Mouse (Mus musculus): ENCODE results near the gene Slc17a9.

DNA sequence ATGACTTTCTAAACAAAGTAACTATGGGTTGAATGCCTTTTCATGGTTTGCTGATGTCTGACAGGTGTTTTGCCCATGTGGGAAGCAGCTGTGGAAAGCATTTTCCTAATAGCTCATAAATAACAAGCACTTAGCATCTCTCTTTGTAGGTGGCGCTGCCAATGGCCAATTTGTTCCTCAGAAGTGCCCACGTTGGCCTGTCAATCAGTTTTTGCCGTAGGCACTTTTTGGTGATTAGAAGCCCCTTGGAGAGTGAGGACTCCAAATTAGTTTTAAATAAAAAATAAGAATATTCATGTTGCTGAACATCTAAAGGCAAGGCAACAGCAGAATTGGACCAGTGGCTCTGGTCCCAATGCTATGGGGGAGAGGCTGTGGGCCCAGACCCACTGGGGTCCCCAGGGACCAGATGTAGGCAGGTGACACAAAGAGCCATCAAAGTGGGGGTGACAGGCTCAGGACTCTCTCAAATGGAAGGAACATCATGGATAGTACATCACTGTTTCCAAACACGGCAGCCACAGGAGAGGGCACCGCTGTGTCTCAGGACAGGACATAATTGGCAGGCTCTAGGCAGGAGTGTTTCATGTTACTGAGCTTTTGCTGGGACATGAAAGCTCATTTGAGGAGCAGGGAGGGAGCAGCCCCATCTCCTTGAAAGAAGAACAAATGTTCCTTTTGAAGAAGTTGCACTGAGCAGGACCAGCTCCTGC is 30.1 kb downstream of the Slc17a9 start:
- TF ChIP-seq CTCF (conservative IDR thresholded peaks at IDR 0.05; ENCODE audit: low read length) (no peak), POU5F1 (IDR thresholded peaks at IDR 0.05; ENCODE audit: borderline replicate concordance, low read length) (no peak), NANOG (IDR thresholded peaks at IDR 0.05; ENCODE audit: borderline replicate concordance, low read length) (no peak)
